Mouse (Mus musculus): ENCODE measurements around the gene Hoxa3.
A peak's percentile ranks its signal among the peaks of the same experiment; 100 is the strongest.

The Hoxa3 gene

DNA sequence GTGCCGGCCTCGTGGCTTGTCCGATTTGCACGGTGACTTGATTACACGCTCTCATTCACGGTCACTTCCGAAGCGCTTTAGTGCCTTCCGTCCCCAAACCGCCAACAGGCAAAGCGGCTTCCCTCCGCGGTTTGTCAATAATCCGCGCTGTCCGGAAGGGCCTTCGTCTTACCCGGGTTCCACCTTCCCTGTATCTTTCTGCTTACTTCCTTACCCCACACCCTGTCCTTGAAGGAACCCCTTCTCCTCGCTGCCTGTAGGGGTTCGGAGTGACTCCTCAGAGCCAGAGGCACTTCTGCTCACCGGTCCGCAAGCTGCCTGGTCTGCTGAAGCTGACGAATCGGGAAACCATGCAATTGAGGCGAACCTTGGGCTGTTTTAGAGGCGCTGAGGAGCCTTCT is 33.3 kb upstream of the Hoxa3 start:
- no peak for DNase-seq

GRCm38 (mm10) chr6:52245757-52246142 is 32.6 kb upstream of the Hoxa3 start, which contains the start of gene Hoxa11:
TSS of gene Hoxa11 (minus strand) at chr6:52245810.
- DNase-seq: no peak

DNA sequence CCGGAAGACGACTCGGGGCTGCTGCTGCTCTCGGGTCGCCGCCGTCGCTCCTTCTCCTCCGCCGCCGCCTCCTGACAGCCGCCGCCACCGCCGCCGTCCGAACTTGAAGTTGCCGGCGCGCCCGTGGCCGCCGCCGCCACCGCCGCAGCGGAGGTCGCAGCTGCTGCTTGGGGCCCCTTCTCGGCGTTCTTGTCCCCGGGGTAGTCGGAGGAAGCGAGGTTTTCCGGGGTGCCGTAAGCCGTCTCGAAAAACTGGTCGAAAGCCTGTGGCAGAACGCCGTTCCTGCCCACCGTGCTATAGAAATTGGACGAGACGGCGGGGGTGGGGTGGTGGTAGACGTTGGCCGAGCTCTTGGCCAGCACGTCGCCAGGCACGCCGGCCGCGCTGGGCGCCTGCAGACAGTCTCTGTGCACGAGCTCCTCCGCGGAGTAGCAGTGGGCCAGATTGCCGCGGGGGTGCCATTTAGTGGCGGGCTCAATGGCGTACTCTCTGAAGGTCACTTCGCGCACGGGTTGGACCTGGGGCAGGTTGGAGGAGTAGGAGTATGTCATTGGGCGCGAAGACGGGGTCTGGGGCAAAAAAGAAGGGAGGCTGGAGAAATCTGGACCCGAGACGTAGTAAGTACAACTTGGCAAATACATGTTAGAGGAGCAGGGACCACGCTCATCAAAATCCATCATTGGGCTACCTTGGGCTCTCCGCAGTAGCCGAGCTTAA is 32.1 kb upstream of the Hoxa3 start:
- DNase-seq: no peak

GRCm38 (mm10) chr6:52244471-52245039 is 31.4 kb upstream of the Hoxa3 start:
- no peak for DNase-seq

GRCm38 (mm10) chr6:52243681-52244121 is 30.6 kb upstream of the Hoxa3 start:
- no peak for DNase-seq

- no peak for DNase-seq
These were observed 29.7 kb upstream of the Hoxa3 start for GRCm38 (mm10) chr6:52242801-52243332.

DNA sequence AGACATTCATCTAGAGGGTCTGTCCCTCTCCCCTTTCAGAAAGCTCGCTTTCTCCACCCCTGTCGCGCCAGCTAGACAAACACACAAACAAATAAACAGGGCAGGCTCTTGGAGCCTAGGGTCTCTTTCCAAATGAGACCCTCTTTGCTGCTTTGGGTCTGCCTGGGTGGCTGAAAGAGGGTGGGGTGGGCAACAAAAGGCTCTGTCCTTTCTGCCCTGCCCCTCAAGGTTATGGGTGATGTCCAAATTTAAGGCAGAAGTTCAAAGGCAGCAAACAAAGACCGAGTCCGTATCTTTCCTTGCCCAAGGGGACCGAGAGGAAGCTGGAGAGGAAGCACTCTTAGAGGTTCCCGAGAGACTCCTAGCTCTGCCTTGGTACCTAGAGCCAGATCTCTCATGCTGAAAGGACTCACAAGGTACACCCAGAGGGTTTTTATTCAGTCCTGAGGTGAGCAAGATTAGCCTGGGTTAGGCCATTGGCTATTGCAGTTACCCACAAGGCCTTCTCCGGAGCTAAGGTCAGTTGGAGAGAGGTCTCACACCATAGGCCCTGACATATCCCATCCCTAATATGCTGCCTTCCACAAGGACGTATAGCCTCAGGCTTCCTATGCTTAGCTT is 28.0 kb upstream of the Hoxa3 start:
- no peak for DNase-seq

DNA sequence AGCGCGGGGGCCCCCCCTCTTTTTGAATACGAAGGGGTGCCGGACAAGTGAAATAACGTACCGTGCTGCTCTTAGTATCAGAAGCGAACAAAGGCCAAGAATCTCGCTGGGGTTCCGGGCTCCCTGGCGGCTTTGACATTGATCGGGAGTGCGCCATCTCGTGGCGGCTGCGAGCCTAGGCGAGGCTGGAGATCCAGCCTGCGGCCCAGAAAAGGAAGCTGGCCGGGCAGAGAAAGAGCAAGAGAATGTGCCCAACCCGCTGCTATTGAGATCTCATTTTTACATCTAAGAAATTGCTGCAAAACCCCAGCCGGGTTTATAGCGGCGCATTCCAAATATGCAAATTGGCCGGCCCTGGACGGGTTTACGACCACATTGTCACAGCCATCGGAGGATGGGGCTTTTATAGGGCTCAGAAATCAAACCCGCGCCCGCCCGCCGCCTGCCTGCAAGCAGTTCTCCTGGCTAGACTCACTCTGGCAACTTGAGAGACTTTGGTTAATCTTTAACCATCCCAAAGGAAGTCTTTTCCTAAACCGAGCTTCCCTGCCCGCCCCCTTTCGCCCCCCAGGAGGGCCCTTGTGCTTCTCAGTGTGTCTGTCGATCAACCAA is 27.4 kb upstream of the Hoxa3 start, which contains the start of gene Hoxa10:
TSS of gene Hoxa10 (minus strand) at position 466 of the 612 bp plus-strand sequence.
- DNase-seq: peak; percentile 19

DNA sequence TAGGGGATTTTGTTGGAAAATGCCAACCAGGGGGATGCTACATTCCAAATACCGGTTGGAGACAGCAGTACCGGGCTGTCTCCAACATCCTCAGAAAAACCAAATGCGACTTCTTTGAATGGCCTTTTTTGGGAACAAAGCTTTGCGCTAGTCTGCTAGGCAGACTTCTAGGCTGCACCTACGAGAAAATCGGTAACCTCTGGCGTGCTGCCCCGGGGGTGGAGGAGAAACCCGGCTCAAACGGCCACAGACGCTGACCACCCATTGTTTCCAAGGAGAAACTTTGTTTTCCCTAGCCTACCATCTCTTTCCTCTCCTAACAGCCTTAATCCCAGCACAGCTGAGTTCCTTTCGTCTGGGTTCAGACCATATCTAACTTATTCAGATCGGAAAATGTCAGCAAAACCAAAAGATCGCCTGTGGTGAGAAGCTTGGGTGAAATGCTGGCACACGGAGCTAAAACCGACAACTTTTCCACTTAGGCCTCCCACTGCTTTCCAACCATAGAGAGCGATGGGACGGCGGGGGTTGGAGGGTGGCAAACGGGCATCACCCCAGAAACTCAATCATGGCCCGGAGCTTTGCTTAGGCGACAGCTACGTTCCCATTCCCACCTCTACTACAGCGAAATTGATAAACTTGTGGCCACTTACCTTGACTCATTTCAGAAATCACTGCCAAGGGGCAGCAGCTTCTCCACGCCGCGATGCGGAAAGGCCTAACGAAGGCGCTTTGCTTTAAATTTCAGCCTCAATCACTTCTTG is 26.7 kb upstream of the Hoxa3 start:
- DNase-seq: no peak

DNA sequence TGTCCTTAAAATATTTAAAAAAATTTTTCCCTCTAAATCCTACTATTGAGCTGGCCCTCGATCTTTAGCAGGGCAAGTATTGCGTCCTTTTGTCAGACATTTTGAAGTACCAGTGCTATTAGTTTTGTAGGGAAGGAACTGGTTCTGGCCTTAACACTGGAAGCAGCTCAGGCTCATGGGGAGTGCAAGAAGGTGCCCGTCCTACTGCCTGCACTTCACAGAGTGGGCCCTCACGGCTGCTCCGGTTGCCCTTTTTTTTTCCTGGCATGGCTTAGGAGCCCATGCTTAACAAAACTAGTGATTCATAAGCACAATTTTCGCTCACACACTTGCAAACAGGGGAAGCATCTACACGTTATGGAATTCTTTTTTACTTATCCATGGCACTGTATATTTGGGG is 25.8 kb upstream of the Hoxa3 start:
- no peak for DNase-seq

DNA sequence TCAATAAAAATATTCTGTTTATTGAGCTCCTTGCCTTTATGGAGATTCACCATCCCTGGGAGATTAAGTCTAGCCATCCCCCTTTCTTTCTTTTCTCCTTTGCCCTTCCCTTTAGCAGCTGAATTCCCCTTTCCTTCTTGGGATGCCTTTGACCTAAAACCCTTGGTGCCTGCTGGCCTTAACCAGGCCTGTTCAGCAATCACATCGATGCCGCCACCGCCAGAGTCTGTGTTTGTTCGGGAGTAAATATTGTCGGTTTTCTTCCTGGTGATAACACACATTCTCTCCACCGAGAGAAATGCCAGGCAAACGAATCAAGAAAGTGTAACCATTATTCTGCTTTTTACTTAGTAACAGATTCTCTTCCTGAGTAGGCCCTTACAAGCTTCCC is 25.0 kb upstream of the Hoxa3 start:
- no peak for DNase-seq

- DNase-seq: no peak
These were observed 24.4 kb upstream of the Hoxa3 start for GRCm38 (mm10) chr6:52237346-52238154.

- DNase-seq: no peak
These were observed 23.7 kb upstream of the Hoxa3 start for GRCm38 (mm10) chr6:52236806-52237205.

- DNase-seq: no peak
These were observed 22.7 kb upstream of the Hoxa3 start for GRCm38 (mm10) chr6:52235866-52236265.

DNA sequence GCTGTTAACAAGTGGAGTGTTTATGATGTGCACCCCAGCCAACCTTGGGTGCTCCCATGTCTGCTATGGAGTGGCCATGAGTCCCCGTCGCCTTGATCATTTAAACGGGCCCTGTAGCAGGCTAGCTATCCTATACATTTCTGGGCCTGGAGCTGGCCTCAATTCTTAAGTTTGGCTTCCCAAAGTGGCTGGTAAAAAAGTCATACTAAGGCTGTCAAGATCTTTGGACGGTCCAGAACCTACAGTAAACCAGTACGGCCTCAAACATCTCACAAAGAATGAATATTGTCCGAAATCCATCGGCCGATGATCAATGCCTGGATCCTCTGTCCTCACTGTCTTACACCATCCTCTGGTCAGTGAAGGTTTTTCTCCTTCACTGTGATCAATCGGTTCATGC is 22.1 kb upstream of the Hoxa3 start:
- DNase-seq: no peak

DNA sequence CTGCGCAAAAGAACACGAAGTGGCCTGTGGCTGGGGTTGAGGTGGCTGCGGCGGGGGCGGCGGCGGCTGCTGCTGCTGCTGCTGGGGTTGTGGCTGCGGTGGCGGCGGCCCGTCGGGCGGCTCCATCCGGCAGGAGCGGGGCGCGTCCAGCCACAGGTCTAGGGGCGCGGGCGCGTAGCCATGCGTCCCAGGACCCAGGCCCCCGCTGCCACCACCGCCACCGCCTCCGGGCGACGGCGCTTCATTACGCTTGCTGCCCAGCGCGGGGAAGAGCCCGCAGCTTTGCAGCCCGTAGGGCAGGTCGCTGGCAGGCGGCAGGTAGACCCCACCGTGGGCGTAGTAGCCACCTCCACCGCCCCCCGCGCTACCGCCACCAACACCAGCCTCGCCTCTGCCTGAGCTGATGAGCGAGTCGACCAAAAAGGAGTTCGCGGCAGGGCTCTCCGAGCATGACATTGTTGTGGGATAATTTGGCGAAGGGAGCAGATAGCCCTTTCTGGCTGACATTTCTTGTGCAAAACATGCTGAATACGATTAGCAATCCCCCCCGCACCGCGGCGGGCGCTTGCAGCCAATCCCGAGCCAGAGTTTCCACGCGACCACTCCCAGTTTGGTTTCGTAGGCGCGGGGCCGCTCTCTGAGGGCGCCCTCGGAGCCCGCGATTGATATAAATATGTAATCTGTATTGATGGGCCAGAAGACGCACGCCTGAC is 21.4 kb upstream of the Hoxa3 start:
- DNase-seq: no peak

DNA sequence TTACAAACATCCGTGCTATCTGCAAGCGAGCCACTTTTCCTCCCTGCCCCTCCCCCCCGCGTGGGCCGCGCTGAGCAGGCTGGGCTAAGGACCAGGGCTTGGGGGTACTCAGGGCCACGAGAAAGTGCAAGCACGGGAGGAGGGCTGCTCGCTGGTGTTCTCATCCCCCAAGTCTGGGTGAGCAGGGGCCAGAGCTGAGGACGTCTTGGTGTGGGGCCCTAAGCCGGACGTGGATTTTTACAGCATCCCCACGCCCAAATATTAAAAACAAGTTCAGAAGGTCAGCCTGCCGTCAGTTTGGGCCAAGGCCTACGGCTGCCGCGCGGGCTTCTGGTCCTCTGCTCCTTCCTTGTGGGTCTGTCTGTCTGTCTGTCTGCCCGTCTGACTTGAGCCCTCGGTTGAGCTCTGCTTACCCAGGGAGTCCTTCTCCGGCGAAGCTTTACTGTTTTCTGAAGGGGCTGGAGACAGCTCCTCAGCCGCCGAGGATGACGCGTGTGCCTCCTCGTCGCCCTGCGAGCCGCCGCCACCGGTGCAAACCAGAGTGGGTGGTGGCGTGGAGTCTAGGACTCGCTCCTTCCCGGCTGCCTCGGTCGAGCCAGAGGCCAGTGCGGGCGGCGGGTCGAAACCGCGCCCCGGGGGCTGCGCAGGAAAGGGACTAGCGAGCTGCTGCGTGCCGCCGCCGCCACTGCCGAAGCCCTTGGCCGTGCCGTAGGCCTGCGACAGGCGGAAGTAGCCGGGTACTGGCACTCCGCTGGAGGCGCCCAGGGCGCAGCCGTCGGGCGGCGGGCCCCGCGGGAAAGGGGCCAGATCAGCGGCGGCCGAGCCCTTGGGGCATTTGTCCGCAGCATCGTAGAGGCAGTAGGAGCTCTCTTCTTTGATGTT is 20.7 kb upstream of the Hoxa3 start:
- no peak for DNase-seq

- DNase-seq: no peak
These were observed 19.9 kb upstream of the Hoxa3 start for GRCm38 (mm10) chr6:52232984-52233545.

DNA sequence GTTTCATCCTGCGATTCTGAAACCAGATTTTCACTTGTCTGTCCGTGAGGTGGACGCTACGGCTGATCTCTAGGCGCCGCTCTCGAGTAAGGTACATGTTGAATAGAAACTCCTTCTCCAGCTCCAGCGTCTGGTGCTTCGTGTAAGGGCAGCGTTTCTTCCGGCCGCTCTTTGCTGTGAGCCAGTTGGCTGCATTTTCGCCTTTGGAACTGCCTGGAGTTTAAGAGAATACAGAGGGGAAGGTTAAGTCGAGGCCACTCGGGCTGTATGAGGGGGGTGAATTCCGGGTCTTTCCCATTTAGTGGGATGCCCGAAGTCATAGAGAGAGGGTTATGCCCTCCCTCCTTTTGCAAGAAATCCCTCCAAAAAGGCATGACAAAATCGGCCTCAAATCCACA is 19.4 kb upstream of the Hoxa3 start:
- DNase-seq: no peak

Measured in layer of hippocampus, adult 9-11 months (tissue).